ENCODE assay signal across 8 mouse cellular contexts in the genomic region with DNA sequence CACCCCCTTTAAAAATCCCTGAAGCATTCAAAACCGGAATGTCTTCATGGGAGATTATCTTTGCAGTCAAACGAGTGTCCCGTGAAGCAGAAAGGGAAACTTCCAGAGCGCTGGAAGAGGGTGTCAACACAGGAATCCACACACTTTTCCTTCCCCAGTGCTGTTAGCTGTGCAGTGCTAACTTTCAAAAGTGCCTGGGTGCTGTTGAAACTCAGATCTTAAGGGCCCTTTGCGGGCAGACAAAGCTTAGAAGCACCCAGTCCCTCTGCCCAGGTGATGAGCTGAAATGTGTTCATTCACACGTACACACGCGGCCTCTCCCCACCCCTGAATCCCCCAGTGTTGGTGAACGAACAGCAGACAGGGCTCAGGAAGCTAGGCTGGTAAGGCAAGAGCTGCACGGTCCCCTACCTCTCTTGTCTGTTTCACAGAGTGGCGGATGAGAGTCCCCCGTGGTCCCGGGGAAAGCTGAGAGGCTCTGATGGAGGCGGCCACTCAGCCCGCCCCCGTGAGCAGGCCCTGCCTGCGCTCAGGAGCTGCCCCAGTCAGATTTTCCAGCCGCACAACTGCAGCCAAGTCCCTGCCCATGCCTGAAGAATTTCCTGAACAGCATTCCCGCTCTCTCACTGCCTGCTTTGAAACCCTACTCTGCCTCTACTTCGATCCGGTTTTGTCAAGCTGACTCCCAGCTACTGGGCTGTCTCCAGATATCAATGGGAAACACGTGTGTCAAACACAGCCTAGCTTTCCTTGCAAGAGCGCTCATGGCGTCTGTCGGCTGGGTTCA.
DNase-seq lines count a peak whose midpoint lies in the region; ATAC-seq and TF ChIP-seq lines count a peak whose summit lies in the region.

No protein-coding gene starts in this region.

- no peak overlapping the region for H3K27ac ChIP-seq in forebrain, embryonic 13.5 days
- H3K27ac ChIP-seq in heart, postnatal 0 days (ENCODE audit: low read depth) = peak overlapping the region; percentile 87
- H3K27ac ChIP-seq in liver, embryonic 16.5 days (ENCODE audit: low read length) = no peak overlapping the region

- peaks cover 3% of the 10 kb centered on the region; the same call in 1 of the 2 replicates for H3K27me3 ChIP-seq in forebrain, embryonic 13.5 days
- H3K27me3 ChIP-seq in heart, postnatal 0 days (ENCODE audit: control insufficient read depth, insufficient read depth, low read length) = no peaks in the 10 kb centered on the region
- no peaks in the 10 kb centered on the region for H3K27me3 ChIP-seq in liver, embryonic 16.5 days (ENCODE audit: control insufficient read depth, insufficient read depth, low read depth, low read length)

- no peaks in the 10 kb centered on the region for H3K36me3 ChIP-seq in forebrain, embryonic 13.5 days (ENCODE audit: poor library complexity, severe bottlenecking)
- H3K36me3 ChIP-seq in heart, postnatal 0 days (replicated peaks; ENCODE audit: control insufficient read depth, insufficient read depth, low read length) = no peaks in the 10 kb centered on the region
- H3K36me3 ChIP-seq in liver, embryonic 16.5 days (ENCODE audit: control insufficient read depth, insufficient read depth) = no peaks in the 10 kb centered on the region

- peak overlapping the region; percentile 66 for H3K4me2 ChIP-seq in forebrain, embryonic 13.5 days
- peak overlapping the region; percentile 72 for H3K4me2 ChIP-seq in heart, postnatal 0 days (ENCODE audit: low read depth, low read length)
- H3K4me2 ChIP-seq in liver, embryonic 16.5 days (ENCODE audit: low read depth, low read length) = peak overlapping the region; percentile 46

- H3K9me3 ChIP-seq in forebrain, embryonic 13.5 days (replicated peaks) = no peaks in the 10 kb centered on the region
- H3K9me3 ChIP-seq in heart, postnatal 0 days (replicated peaks; ENCODE audit: control insufficient read depth, low read length) = no peaks in the 10 kb centered on the region
- no peaks in the 10 kb centered on the region for H3K9me3 ChIP-seq in liver, embryonic 16.5 days (replicated peaks; ENCODE audit: control insufficient read depth, low read length)

- no peak for TF ChIP-seq CTCF in heart, postnatal 0 days (IDR thresholded peaks at IDR 0.05; ENCODE audit: low read depth)

- H3K4me3 ChIP-seq in forebrain, embryonic 13.5 days = peak overlapping the region; percentile 30
- peak overlapping the region; percentile 58 for H3K4me3 ChIP-seq in heart, postnatal 0 days (ENCODE audit: low read depth, low read length)
- peak overlapping the region; percentile 15; the same call in 1 of the 2 replicates for H3K4me3 ChIP-seq in liver, embryonic 16.5 days (ENCODE audit: low read depth, low read length)

- H3K9ac ChIP-seq in forebrain, embryonic 13.5 days = peak overlapping the region; percentile 58
- peak overlapping the region; percentile 52 for H3K9ac ChIP-seq in heart, postnatal 0 days (replicated peaks; ENCODE audit: low read depth, low read length)
- no peak overlapping the region for H3K9ac ChIP-seq in liver, embryonic 16.5 days (ENCODE audit: low read depth, low read length)

- DNase-seq in layer of hippocampus, adult 11-12 months (ENCODE audit: low spot score) = peak; percentile 15
- no peak for DNase-seq in layer of hippocampus, adult 9-10 months (ENCODE audit: low spot score)
- peak; percentile 87 for DNase-seq in heart, postnatal 0 days (ENCODE audit: low spot score)
- peak; percentile 37 to 72 for DNase-seq in kidney, postnatal 25 days
- DNase-seq in ovary, adult 18-20 months (ENCODE audit: low spot score) = peak; percentile 9
- DNase-seq in urinary bladder, postnatal 36 days (ENCODE audit: low spot score in 2 of 2) = peak; percentile 10 to 59

- peak; percentile 88 for ATAC-seq in forebrain, embryonic 13.5 days
- ATAC-seq in heart, postnatal 0 days (ENCODE audit: insufficient read depth, low read depth) = peak; percentile 89
- ATAC-seq in liver, embryonic 16.5 days (ENCODE audit: low read depth) = no peak

- peaks cover 13% of the 10 kb centered on the region for H3K4me1 ChIP-seq in forebrain, embryonic 13.5 days
- 0 out of 2 replicates have a peak, but pooled peaks cover 7% of the 10 kb centered on the region for H3K4me1 ChIP-seq in heart, postnatal 0 days (ENCODE audit: control insufficient read depth, insufficient read depth)
- no peaks in the 10 kb centered on the region for H3K4me1 ChIP-seq in liver, embryonic 16.5 days (ENCODE audit: control insufficient read depth, low read depth, low read length)

- TF ChIP-seq EP300 in heart, postnatal 0 days (IDR thresholded peaks at IDR 0.05; ENCODE audit: low read depth) = no peak

- 12% methylated on average over 25 of the region's 25 CpGs for WGBS in forebrain, embryonic 13.5 days
- WGBS in heart, postnatal 0 days = 2% methylated on average over 25 of the region's 25 CpGs
- 15% methylated on average over 25 of the region's 25 CpGs for WGBS in liver, embryonic 16.5 days (ENCODE audit: insufficient replicate concordance)
